Mouse (Mus musculus): Measurements from ENCODE around the gene Zc3h7b. TPM values are rescaled to one million over a fixed set of nuclear protein-coding genes. Genes with fewer than 3 reads are reported as not detected.

The Zc3h7b gene
- polyA plus RNA-seq, 1 experiment from 2014 or later: 13.9 TPM

- WGBS: 58% methylated on average over 7 of the region's 7 CpGs
- ATAC-seq: no peak
- Histone ChIP-seq H3K27me3 (replicated peaks; ENCODE audit: insufficient read depth, low read length) (no peaks in the 10 kb centered on the region), H3K9ac (replicated peaks; ENCODE audit: low read depth) (no peak overlapping the region), H3K9me3 (ENCODE audit: low read length) (no peaks in the 10 kb centered on the region), H3K36me3 (ENCODE audit: insufficient read depth, low read length) (no peaks in the 10 kb centered on the region), H3K4me1 (ENCODE audit: insufficient read depth, low read depth, low read length) (peaks cover 28% of the 10 kb centered on the region; the same call in 1 of the 2 replicates), H3K4me3 (ENCODE audit: low read depth, low read length) (no peak overlapping the region), H3K4me2 (replicated peaks; ENCODE audit: low read depth, low read length) (peak overlapping the region; percentile 58), H3K27ac (ENCODE audit: low read length) (peak overlapping the region; percentile 68)
- DNase-seq (ENCODE audit: low spot score): no peak
- no peak for TF ChIP-seq EP300 (IDR thresholded peaks at IDR 0.05)
- TF ChIP-seq CTCF (IDR thresholded peaks at IDR 0.05): no peak
These were observed 92.4 kb downstream of the Zc3h7b start for GRCm38 (mm10) chr15:81836966-81837920.

GRCm38 (mm10) chr15:81838554-81839235 is 93.8 kb downstream of the Zc3h7b start:
- H3K4me1 ChIP-seq (ENCODE audit: insufficient read depth, low read depth, low read length): peaks cover 28% of the 10 kb centered on the region; the same call in 1 of the 2 replicates
- peak overlapping the region; percentile 88 for H3K27ac ChIP-seq (ENCODE audit: low read length)
- peak; percentile 73 for DNase-seq (ENCODE audit: low spot score)

GRCm38 (mm10) chr15:81839634-81840033 is 94.8 kb downstream of the Zc3h7b start:
- H3K4me3 ChIP-seq (ENCODE audit: low read depth, low read length): no peak overlapping the region
- WGBS: 24% methylated on average over 5 of the region's 5 CpGs
- peak; percentile 94 for TF ChIP-seq EP300 (IDR thresholded peaks at IDR 0.05)
- TF ChIP-seq CTCF (IDR thresholded peaks at IDR 0.05): no peak
- ATAC-seq (peak; percentile 89), DNase-seq (ENCODE audit: low spot score) (peak; percentile 96)
- H3K27me3 ChIP-seq (replicated peaks; ENCODE audit: insufficient read depth, low read length): no peaks in the 10 kb centered on the region
- peak overlapping the region; percentile 88 for H3K27ac ChIP-seq (ENCODE audit: low read length)
- H3K9ac ChIP-seq (replicated peaks; ENCODE audit: low read depth): no peak overlapping the region; the same call in 1 of the 2 replicates
- no peaks in the 10 kb centered on the region for H3K9me3 ChIP-seq (ENCODE audit: low read length)
- no peaks in the 10 kb centered on the region for H3K36me3 ChIP-seq (ENCODE audit: insufficient read depth, low read length)
- H3K4me2 ChIP-seq (replicated peaks; ENCODE audit: low read depth, low read length): no peak overlapping the region
- H3K4me1 ChIP-seq (ENCODE audit: insufficient read depth, low read depth, low read length): peaks cover 28% of the 10 kb centered on the region; the same call in 1 of the 2 replicates

More at GRCm38 (mm10) chr15:81838554-81839235, 93.8 kb downstream of the Zc3h7b start:
- 49% methylated on average over 14 of the region's 14 CpGs for whole genome bisulfite sequencing
- ATAC-seq: peak; percentile 18
- H3K9ac ChIP-seq (replicated peaks; ENCODE audit: low read depth): no peak overlapping the region
- TF ChIP-seq EP300 (IDR thresholded peaks at IDR 0.05) (peak; percentile 63; the same call in 1 of the 2 replicates), CTCF (IDR thresholded peaks at IDR 0.05) (no peak)
- H3K36me3 ChIP-seq (ENCODE audit: insufficient read depth, low read length): no peaks in the 10 kb centered on the region
- no peak overlapping the region for H3K4me2 ChIP-seq (replicated peaks; ENCODE audit: low read depth, low read length)
- no peaks in the 10 kb centered on the region for H3K9me3 ChIP-seq (ENCODE audit: low read length)
- no peak overlapping the region for H3K4me3 ChIP-seq (ENCODE audit: low read depth, low read length)
- no peaks in the 10 kb centered on the region for H3K27me3 ChIP-seq (replicated peaks; ENCODE audit: insufficient read depth, low read length)

GRCm38 (mm10) chr15:81840306-81840705 is 95.4 kb downstream of the Zc3h7b start:
- DNase-seq (ENCODE audit: low spot score) (no peak), ATAC-seq (no peak)
- Histone ChIP-seq H3K36me3 (ENCODE audit: insufficient read depth, low read length) (no peaks in the 10 kb centered on the region), H3K4me3 (ENCODE audit: low read depth, low read length) (no peak overlapping the region), H3K27ac (ENCODE audit: low read length) (peak overlapping the region; percentile 88), H3K9ac (replicated peaks; ENCODE audit: low read depth) (no peak overlapping the region; the same call in 1 of the 2 replicates), H3K4me1 (ENCODE audit: insufficient read depth, low read depth, low read length) (peaks cover 28% of the 10 kb centered on the region; the same call in 1 of the 2 replicates), H3K4me2 (replicated peaks; ENCODE audit: low read depth, low read length) (no peak overlapping the region), H3K9me3 (ENCODE audit: low read length) (no peaks in the 10 kb centered on the region), H3K27me3 (replicated peaks; ENCODE audit: insufficient read depth, low read length) (no peaks in the 10 kb centered on the region)
- WGBS: 68% methylated on average over 7 of the region's 7 CpGs
- TF ChIP-seq CTCF (IDR thresholded peaks at IDR 0.05): no peak
- TF ChIP-seq EP300 (IDR thresholded peaks at IDR 0.05): no peak

- no peaks in the 10 kb centered on the region; the same call in 1 of the 2 replicates for H3K36me3 ChIP-seq (ENCODE audit: insufficient read depth, low read length)
- TF ChIP-seq CTCF (IDR thresholded peaks at IDR 0.05) (no peak), EP300 (IDR thresholded peaks at IDR 0.05) (no peak)
- no peak overlapping the region for H3K9ac ChIP-seq (replicated peaks; ENCODE audit: low read depth)
- no peak overlapping the region for H3K4me2 ChIP-seq (replicated peaks; ENCODE audit: low read depth, low read length)
- DNase-seq (ENCODE audit: low spot score): no peak
- H3K4me1 ChIP-seq (ENCODE audit: insufficient read depth, low read depth, low read length): peaks cover 14% of the 10 kb centered on the region; the same call in 1 of the 2 replicates
- no peak overlapping the region for H3K4me3 ChIP-seq (ENCODE audit: low read depth, low read length)
- no peak for ATAC-seq
- H3K27me3 ChIP-seq (replicated peaks; ENCODE audit: insufficient read depth, low read length): no peaks in the 10 kb centered on the region
- 86% methylated on average over 7 of the region's 7 CpGs for WGBS
- H3K27ac ChIP-seq (ENCODE audit: low read length): no peak overlapping the region
- H3K9me3 ChIP-seq (ENCODE audit: low read length): no peaks in the 10 kb centered on the region
These were observed 97.4 kb downstream of the Zc3h7b start for GRCm38 (mm10) chr15:81842275-81842674.

Measured in lung, postnatal 0 days (tissue).